Mouse (Mus musculus) frontal cortex, adult 2 months (tissue): Measurements from ENCODE around the gene Ebf4. TPM values are rescaled to one million over a fixed set of nuclear protein-coding genes. Genes with fewer than 3 reads are reported as not detected.
"Not testable (repeated sequence)": the region's sequence is repeated elsewhere in the genome, so short reads cannot be mapped to it uniquely, and the experiment has no call there.

Experiments used
- DNase-seq, 2 experiments: peaks; one replicate each; pipeline ENCODE4 v3.0.0; 2022; ENCODE audit warnings: low spot score in 1 of 2; ENCODE audit errors: extremely low spot score in 1 of 2
- polyA plus RNA-seq: library from polyadenylated mRNA; depleted of rRNA; stranded (reverse); fragments of >200 nt; gene quantifications from 2 replicates; pipeline ENCODE4 v1.2.3, GENCODE M21; 2012

Gene Ebf4
- polyA plus RNA-seq, 1 experiment = 12.8 TPM

GRCm38 (mm10) chr2:130373026-130373425 is 78.1 kb downstream of the Ebf4 start:
- DNase-seq = not testable (repeated sequence)

GRCm38 (mm10) chr2:130374951-130375350 is 80.0 kb downstream of the Ebf4 start:
- DNase-seq = no peak

- DNase-seq = no peak
Observed at GRCm38 (mm10) chr2:130383205-130383604, 88.2 kb downstream of the Ebf4 start.

GRCm38 (mm10) chr2:130383895-130384294 is 88.9 kb downstream of the Ebf4 start:
- DNase-seq = no peak

GRCm38 (mm10) chr2:130386212-130386611 is 91.2 kb downstream of the Ebf4 start:
- no peak for DNase-seq

GRCm38 (mm10) chr2:130388796-130389195 is 93.8 kb downstream of the Ebf4 start:
- no peak for DNase-seq

GRCm38 (mm10) chr2:130390993-130391625 is 96.1 kb downstream of the Ebf4 start:
- DNase-seq = no peak

GRCm38 (mm10) chr2:130392836-130393235 is 97.9 kb downstream of the Ebf4 start:
- no peak for DNase-seq

- DNase-seq = no peak
Observed at GRCm38 (mm10) chr2:130395696-130396095, 100.7 kb downstream of the Ebf4 start.

- DNase-seq = no peak
Observed at GRCm38 (mm10) chr2:130397186-130397985, 102.4 kb downstream of the Ebf4 start, which contains the start of gene Cpxm1. Gene Cpxm1 (minus strand): TSS chr2:130397574.

GRCm38 (mm10) chr2:130398091-130398490 is 103.1 kb downstream of the Ebf4 start:
- DNase-seq = peak in 1 of 2 experiments; percentile 33

- no peak for DNase-seq
Observed at GRCm38 (mm10) chr2:130400046-130400445, 105.1 kb downstream of the Ebf4 start.

- DNase-seq = no peak
Observed at GRCm38 (mm10) chr2:130401891-130402290, 106.9 kb downstream of the Ebf4 start.

GRCm38 (mm10) chr2:130404939-130405338 is 110.0 kb downstream of the Ebf4 start, which contains the start of the genes Gm28372 and 1700020A23Rik:
Gene Gm28372 (plus strand): TSS chr2:130405239.
Gene 1700020A23Rik (plus strand): TSS chr2:130405259.
- no peak for DNase-seq

GRCm38 (mm10) chr2:130406178-130406577 is 111.2 kb downstream of the Ebf4 start, which contains the start of gene Tmem239:
Gene Tmem239 (plus strand): TSS chr2:130406478.
- DNase-seq = no peak

- no peak for DNase-seq
Observed at GRCm38 (mm10) chr2:130408194-130408593, 113.2 kb downstream of the Ebf4 start.

GRCm38 (mm10) chr2:130411558-130412495 is 116.9 kb downstream of the Ebf4 start:
- DNase-seq = peak; percentile 49 to 89

GRCm38 (mm10) chr2:130412775-130413174 is 117.8 kb downstream of the Ebf4 start:
- no peak for DNase-seq

GRCm38 (mm10) chr2:130414094-130414856 is 119.3 kb downstream of the Ebf4 start:
- no peak for DNase-seq
